Mouse (Mus musculus) stomach, postnatal 0 days (tissue): Measurements from ENCODE around the gene Afmid.

Experiments used
- CTCF ChIP-seq: IDR thresholded peaks from 2 replicates; pipeline ENCODE4 v1.5.1; 2016; ENCODE audit warnings: antibody characterized with exemption, low read depth, mild to moderate bottlenecking, moderate library complexity
- EP300 ChIP-seq: optimal IDR thresholded peaks from 2 replicates; pipeline ENCODE3; 2016; ENCODE audit warnings: antibody characterized with exemption

GRCm38 (mm10) chr11:117781199-117781821 lies 44.4 kb upstream of the Afmid start:
- TF ChIP-seq CTCF (no peak), EP300 (no peak)
